Mouse (Mus musculus): Measurements from ENCODE around the gene Abcb1a.
"Not testable (repeated sequence)": the region's sequence is repeated elsewhere in the genome, so short reads cannot be mapped to it uniquely, and the experiment has no call there.

- not testable (repeated sequence) for TF ChIP-seq POLR2A (IDR thresholded peaks at IDR 0.05; ENCODE audit: borderline replicate concordance, insufficient read depth, low read length); CTCF (IDR thresholded peaks at IDR 0.05; ENCODE audit: borderline replicate concordance, insufficient read depth, low read depth, low read length)
These were observed 73.4 kb downstream of the Abcb1a start for GRCm38 (mm10) chr5:8733307-8733706.

All from cerebellum, adult 2 months (tissue).